Mouse (Mus musculus) ovary, adult 2 months (tissue): ENCODE data around the gene Scrt2. TPM values are rescaled to one million over a fixed set of nuclear protein-coding genes. Genes with fewer than 3 reads are reported as not detected.

ENCODE experiments used
- polyA plus RNA-seq: library from polyadenylated mRNA; depleted of rRNA; stranded (reverse); fragments of >200 nt; gene quantifications from 2 replicates; pipeline ENCODE4 v1.2.3, GENCODE M21; 2012; rRNA removed

Scrt2 gene
- polyA plus RNA-seq, result 0.06 TPM in 1 of 2 replicates, not detected in the other

DNA sequence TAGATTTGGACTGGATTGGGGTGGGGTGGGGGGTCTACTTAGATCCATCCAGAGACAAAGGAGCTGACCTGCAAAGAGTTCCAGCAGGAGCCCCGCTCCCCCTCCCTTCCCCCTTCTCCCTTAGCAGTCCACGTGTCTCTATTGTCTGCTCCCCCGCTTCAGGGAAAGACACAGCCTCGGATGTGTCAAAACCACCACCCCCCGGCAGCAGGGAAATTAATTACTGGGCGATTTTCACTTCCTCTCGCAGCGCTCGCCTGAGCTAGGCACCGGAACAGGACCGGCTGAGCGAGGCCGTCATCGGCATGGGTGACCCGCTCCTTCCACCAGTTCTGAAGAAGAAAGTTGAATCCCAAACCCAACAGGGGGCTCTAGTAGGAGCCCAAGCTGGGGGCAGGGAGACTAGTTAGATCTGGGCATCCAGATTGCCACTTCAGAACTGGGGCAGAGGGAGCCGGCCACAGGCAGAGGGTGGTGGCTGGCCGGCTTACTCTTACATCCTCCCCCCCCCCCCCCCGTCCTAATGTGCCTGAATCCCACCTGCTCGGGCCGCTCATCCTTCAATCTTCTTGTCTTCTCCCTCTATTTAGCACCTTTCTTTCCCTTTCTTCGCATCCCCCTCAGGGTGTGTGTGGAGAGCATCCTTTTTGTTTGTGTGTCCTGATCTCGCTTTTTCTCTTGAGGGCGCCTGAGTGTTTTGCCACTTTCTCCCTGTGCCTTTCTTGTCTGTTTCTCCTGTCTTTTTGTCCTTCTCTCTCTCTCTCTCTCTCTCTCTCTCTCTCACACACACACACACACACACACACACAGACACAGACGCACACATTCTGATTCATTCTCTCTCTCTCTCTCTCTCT is at the start of gene Scrt2:
Gene Scrt2, plus strand, starts transcription at position 845 of the 857 bp plus-strand sequence.

GRCm38 (mm10) chr2:152105318-152106224 is 24.2 kb downstream of the Scrt2 start, which contains the start of gene Srxn1:
TSS of gene Srxn1 (plus strand) at chr2:152105516.

DNA sequence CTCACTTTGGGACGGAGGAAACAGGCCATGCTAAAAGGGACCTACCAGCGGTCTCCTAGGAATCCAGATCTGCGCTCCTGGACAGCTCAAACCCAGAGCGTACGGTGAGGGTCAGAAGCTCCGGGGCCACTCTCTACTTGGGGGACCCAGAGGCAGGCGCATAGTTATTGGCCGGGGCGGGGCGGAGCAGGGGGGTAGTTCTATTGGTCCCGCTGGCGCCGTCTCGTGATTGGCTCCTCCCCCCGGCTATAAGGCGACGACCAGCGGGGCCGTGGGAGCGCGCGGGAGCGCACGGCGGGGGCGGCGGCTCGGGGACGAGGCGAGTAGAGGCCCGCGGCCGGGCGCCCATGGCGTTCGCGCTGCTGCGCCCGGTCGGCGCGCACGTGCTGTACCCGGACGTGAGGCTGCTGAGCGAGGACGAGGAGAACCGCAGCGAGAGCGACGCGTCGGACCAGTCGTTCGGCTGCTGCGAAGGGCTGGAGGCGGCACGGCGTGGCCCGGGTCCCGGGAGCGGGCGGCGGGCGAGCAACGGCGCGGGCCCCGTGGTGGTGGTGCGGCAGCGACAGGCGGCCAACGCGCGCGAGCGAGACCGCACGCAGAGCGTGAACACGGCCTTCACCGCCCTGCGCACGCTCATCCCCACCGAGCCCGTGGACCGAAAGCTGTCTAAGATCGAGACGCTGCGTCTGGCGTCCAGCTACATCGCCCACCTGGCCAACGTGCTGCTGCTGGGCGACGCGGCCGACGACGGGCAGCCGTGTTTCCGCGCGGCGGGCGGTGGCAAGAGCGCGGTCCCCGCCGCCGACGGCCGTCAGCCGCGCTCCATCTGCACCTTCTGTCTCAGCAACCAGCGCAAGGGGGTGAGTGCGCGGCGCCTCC is 62.2 kb downstream of the Scrt2 start, which contains the start of gene Tcf15:
Gene Tcf15, plus strand, starts transcription at position 283 of the 879 bp plus-strand sequence.

Other genes with a start within 250 kb of the Scrt2 start
- 0.07 and 0.18 TPM in 2 replicates for gene Rspo4, start 238.6 kb upstream of the Scrt2 start, polyA plus RNA-seq
- gene Angpt4, start 170.3 kb upstream of the Scrt2 start, polyA plus RNA-seq, result 25.7 and 26.6 TPM in 2 replicates
- gene Fam110a, start 101.3 kb upstream of the Scrt2 start, polyA plus RNA-seq, result 31.5 and 35.5 TPM in 2 replicates
- gene Slc52a3, start 85.0 kb upstream of the Scrt2 start, polyA plus RNA-seq, result 20.8 and 21.7 TPM in 2 replicates
- 76.5 and 90.4 TPM in 2 replicates for gene Srxn1, start 24.0 kb downstream of the Scrt2 start, polyA plus RNA-seq
- gene Tcf15, start 62.0 kb downstream of the Scrt2 start, polyA plus RNA-seq, result 13.4 and 20.7 TPM in 2 replicates
- 12.7 and 14.1 TPM in 2 replicates for gene Csnk2a1, start 145.3 kb downstream of the Scrt2 start, polyA plus RNA-seq
- 54.5 and 56.4 TPM in 2 replicates for gene Tbc1d20, start 212.3 kb downstream of the Scrt2 start, polyA plus RNA-seq